Mouse (Mus musculus) forebrain, embryonic 14.5 days (tissue): ENCODE results near the gene Zfp239. TPM values are rescaled to one million over a fixed set of nuclear protein-coding genes. Genes with fewer than 3 reads are reported as not detected.
A peak's percentile ranks its signal among the peaks of the same experiment; 100 is the strongest.
"Not testable (repeated sequence)": the region's sequence is repeated elsewhere in the genome, so short reads cannot be mapped to it uniquely, and the experiment has no call there.

Experiments
- ATAC-seq: fragments of 200-750 bp; cut with Nextera tagmentation; 2 replicates; pipeline ENCODE4 v1.8.0; 2017; ENCODE audit warnings: mild to moderate bottlenecking, moderate library complexity
- DNase-seq: peaks from one replicate; pipeline ENCODE4 v3.0.0-alpha.2; 2015; ENCODE audit warnings: low spot score
- H3K27ac ChIP-seq: fragments of 300-500 bp; sonication (generic); 2 replicates; pipeline ENCODE4 v1.5.1; 2014; ENCODE audit warnings: low read depth, mild to moderate bottlenecking, control low read depth, low read length, moderate library complexity
- H3K27me3 ChIP-seq: fragments of 300-500 bp; sonication (generic); replicated peaks from 2 replicates; pipeline ENCODE4 v1.6.1; 2014; ENCODE audit warnings: low read length, control low read depth, mixed read lengths; ENCODE audit not compliant: control insufficient read depth, insufficient read depth
- H3K36me3 ChIP-seq: fragments of 300-500 bp; sonication (generic); 2 replicates; pipeline ENCODE4 v1.6.1; 2014; ENCODE audit warnings: low read length, control low read depth; ENCODE audit not compliant: control insufficient read depth, insufficient read depth
- H3K4me1 ChIP-seq: fragments of 300-500 bp; sonication (generic); 2 replicates; pipeline ENCODE4 v1.6.1; 2014; ENCODE audit warnings: antibody characterized with exemption, low read length, control low read depth; ENCODE audit not compliant: control insufficient read depth, insufficient read depth
- H3K4me2 ChIP-seq: fragments of 300-500 bp; sonication (generic); 2 replicates; pipeline ENCODE4 v1.6.1; 2014; ENCODE audit warnings: mild to moderate bottlenecking, control low read depth, low read length
- H3K4me3 ChIP-seq: fragments of 300-500 bp; sonication (generic); 2 replicates; pipeline ENCODE4 v1.5.1; 2014; ENCODE audit warnings: low read depth, low read length, control low read depth
- H3K9ac ChIP-seq: fragments of 300-500 bp; sonication (generic); 2 replicates; pipeline ENCODE4 v1.6.1; 2014; ENCODE audit warnings: mild to moderate bottlenecking, low read length, control low read depth, moderate library complexity
- H3K9me3 ChIP-seq: fragments of 300-500 bp; sonication (generic); replicated peaks from 2 replicates; pipeline ENCODE4 v1.6.1; 2016; ENCODE audit warnings: low read length, control low read depth, mixed read lengths; ENCODE audit not compliant: control insufficient read depth
- WGBS: fragments of 180-500 bp; shearing (Covaris S2); extraction: QIAGEN DNeasy Blood & Tissue Kit; methylation state at CpG from one replicate; pipeline ENCODE4 v1.1.7; 2014; 5-methylcytosine and 5-hydroxymethylcytosine counted together
- polyA plus RNA-seq: library from polyadenylated mRNA; unstranded; fragments of >200 nt; fragmentation: Nextera tagmentation; extraction: Ambion mirVana; gene quantifications from 2 replicates; pipeline ENCODE4 v1.2.1, GENCODE M21; 2014

Zfp239 gene
- polyA plus RNA-seq, 1 experiment from 2014 or later: 14.9 TPM

- not testable (repeated sequence) for H3K9ac ChIP-seq, H3K9me3 ChIP-seq, H3K27me3 ChIP-seq, H3K4me2 ChIP-seq, H3K27ac ChIP-seq, DNase-seq, ATAC-seq, H3K4me3 ChIP-seq, H3K4me1 ChIP-seq
- 95% methylated on average over 4 of the region's 4 CpGs for WGBS
- H3K36me3 ChIP-seq: peaks cover 66% of the 10 kb centered on the region
Measured at GRCm38 (mm10) chr6:117846671-117847070, 15.2 kb upstream of the Zfp239 start.

GRCm38 (mm10) chr6:117847772-117848171 is 14.1 kb upstream of the Zfp239 start:
- Histone ChIP-seq H3K4me1 (no peaks in the 10 kb centered on the region), H3K36me3 (peaks cover 66% of the 10 kb centered on the region), H3K4me3 (no peak overlapping the region), H3K27ac (no peak overlapping the region), H3K27me3 (no peaks in the 10 kb centered on the region), H3K9me3 (no peaks in the 10 kb centered on the region), H3K4me2 (no peak overlapping the region), H3K9ac (no peak overlapping the region)
- ATAC-seq (no peak), DNase-seq (no peak)
- 94% methylated on average over 2 of the region's 2 CpGs for WGBS

- WGBS: 95% methylated on average over 5 of the region's 5 CpGs
- H3K9ac ChIP-seq: no peak overlapping the region
- H3K9me3 ChIP-seq: no peaks in the 10 kb centered on the region
- H3K27ac ChIP-seq: no peak overlapping the region
- H3K36me3 ChIP-seq: peaks cover 58% of the 10 kb centered on the region
- H3K4me3 ChIP-seq: no peak overlapping the region
- DNase-seq (no peak), ATAC-seq (no peak)
- H3K4me2 ChIP-seq: no peak overlapping the region
- H3K27me3 ChIP-seq: no peaks in the 10 kb centered on the region
- H3K4me1 ChIP-seq: no peaks in the 10 kb centered on the region
Measured at GRCm38 (mm10) chr6:117848577-117848976, 13.3 kb upstream of the Zfp239 start.

- ATAC-seq: no peak
Measured at GRCm38 (mm10) chr6:117851747-117852146, 10.2 kb upstream of the Zfp239 start.

GRCm38 (mm10) chr6:117857990-117858389 is 3.9 kb upstream of the Zfp239 start:
- ATAC-seq: no peak
- Histone ChIP-seq H3K36me3 (no peaks in the 10 kb centered on the region), H3K9ac (no peak overlapping the region), H3K4me1 (no peaks in the 10 kb centered on the region), H3K9me3 (no peaks in the 10 kb centered on the region), H3K27me3 (no peaks in the 10 kb centered on the region), H3K27ac (no peak overlapping the region), H3K4me2 (no peak overlapping the region), H3K4me3 (no peak overlapping the region)
- DNase-seq: peak; percentile 31
- WGBS: 94% methylated on average over 1 of the region's 1 CpGs

More at GRCm38 (mm10) chr6:117851747-117852146, 10.2 kb upstream of the Zfp239 start:
- no peaks in the 10 kb centered on the region for H3K4me1 ChIP-seq
- DNase-seq: no peak
- 59% methylated on average over 2 of the region's 2 CpGs for WGBS
- no peaks in the 10 kb centered on the region for H3K9me3 ChIP-seq
- H3K36me3 ChIP-seq: peaks cover 26% of the 10 kb centered on the region
- H3K4me3 ChIP-seq: no peak overlapping the region
- no peak overlapping the region for H3K27ac ChIP-seq
- H3K27me3 ChIP-seq: no peaks in the 10 kb centered on the region
- H3K9ac ChIP-seq: no peak overlapping the region
- H3K4me2 ChIP-seq: no peak overlapping the region

GRCm38 (mm10) chr6:117862465-117862864 is 565 bp downstream of the Zfp239 start:
- WGBS: 81% methylated on average over 8 of the region's 8 CpGs
- H3K9me3 ChIP-seq: no peaks in the 10 kb centered on the region
- ATAC-seq: peak; percentile 8; the same call in 1 of the 2 replicates
- H3K9ac ChIP-seq: no peak overlapping the region
- H3K4me2 ChIP-seq: peak overlapping the region; percentile 85
- H3K36me3 ChIP-seq: no peaks in the 10 kb centered on the region
- H3K4me3 ChIP-seq: peak overlapping the region; percentile 75
- H3K4me1 ChIP-seq: peaks cover 7% of the 10 kb centered on the region
- no peak for DNase-seq
- H3K27ac ChIP-seq: no peak overlapping the region
- no peaks in the 10 kb centered on the region for H3K27me3 ChIP-seq

GRCm38 (mm10) chr6:117862899-117863620 is 1.2 kb downstream of the Zfp239 start:
- peak overlapping the region; percentile 85 for H3K4me2 ChIP-seq

GRCm38 (mm10) chr6:117863751-117864150 is 1.9 kb downstream of the Zfp239 start:
- ATAC-seq: no peak
- Histone ChIP-seq H3K9ac (peak overlapping the region; percentile 80), H3K27ac (no peak overlapping the region)

More at GRCm38 (mm10) chr6:117862899-117863620, 1.2 kb downstream of the Zfp239 start:
- H3K4me1 ChIP-seq: peaks cover 7% of the 10 kb centered on the region
- peak overlapping the region; percentile 75 for H3K4me3 ChIP-seq
- ATAC-seq: peak; percentile 95
- H3K27me3 ChIP-seq: no peaks in the 10 kb centered on the region
- H3K27ac ChIP-seq: no peak overlapping the region
- H3K36me3 ChIP-seq: no peaks in the 10 kb centered on the region
- peak overlapping the region; percentile 80 for H3K9ac ChIP-seq
- DNase-seq: peak; percentile 89
- H3K9me3 ChIP-seq: no peaks in the 10 kb centered on the region
- WGBS: 3% methylated on average over 26 of the region's 26 CpGs

GRCm38 (mm10) chr6:117868187-117868586 is 6.3 kb downstream of the Zfp239 start:
- H3K4me1 ChIP-seq: peaks cover 6% of the 10 kb centered on the region
- H3K9me3 ChIP-seq: no peaks in the 10 kb centered on the region
- no peaks in the 10 kb centered on the region for H3K36me3 ChIP-seq
- WGBS: 90% methylated on average over 8 of the region's 8 CpGs
- H3K27ac ChIP-seq: no peak overlapping the region
- no peak for DNase-seq
- no peak overlapping the region for H3K4me2 ChIP-seq
- no peak overlapping the region for H3K9ac ChIP-seq
- no peak overlapping the region for H3K4me3 ChIP-seq
- no peak for ATAC-seq
- H3K27me3 ChIP-seq: no peaks in the 10 kb centered on the region

More at GRCm38 (mm10) chr6:117863751-117864150, 1.9 kb downstream of the Zfp239 start:
- Histone ChIP-seq H3K4me2 (peak overlapping the region; percentile 85), H3K36me3 (no peaks in the 10 kb centered on the region), H3K4me3 (peak overlapping the region; percentile 75), H3K27me3 (no peaks in the 10 kb centered on the region), H3K9me3 (no peaks in the 10 kb centered on the region), H3K4me1 (peaks cover 7% of the 10 kb centered on the region)
- WGBS: 96% methylated on average over 8 of the region's 8 CpGs
- DNase-seq: no peak
